Mouse (Mus musculus) embryo, embryonic 10 days (tissue): ENCODE results near the gene Phf21b.

ENCODE experiments used
- DNase-seq: peaks from one replicate; pipeline ENCODE4 v3.0.0-alpha.2; 2015; ENCODE audit warnings: low spot score

Phf21b gene

GRCm38 (mm10) chr15:84846216-84846615 is 9.6 kb downstream of the Phf21b start:
- DNase-seq = no peak

GRCm38 (mm10) chr15:84844831-84845230 is 11.0 kb downstream of the Phf21b start:
- DNase-seq = no peak

DNA sequence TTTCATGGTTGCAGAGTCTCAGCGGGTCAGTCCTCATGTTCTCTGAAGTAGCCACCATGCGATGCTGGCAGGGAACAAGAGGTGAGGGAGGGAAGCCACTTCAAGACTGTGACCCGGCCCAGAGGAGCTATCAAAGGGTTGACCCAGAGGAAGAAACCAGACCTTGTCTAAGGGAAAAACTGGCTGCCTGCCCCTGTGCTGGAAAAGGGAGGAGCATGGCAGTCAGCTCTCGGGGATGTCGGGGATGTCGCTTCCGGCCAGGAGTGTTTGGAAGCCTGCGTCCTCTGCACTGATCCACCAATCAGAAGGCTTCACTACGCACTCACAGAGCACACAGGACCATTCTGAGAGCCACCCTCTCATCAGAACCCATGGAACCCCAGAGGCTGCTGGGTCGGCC is 12.8 kb downstream of the Phf21b start:
- DNase-seq = no peak

DNA sequence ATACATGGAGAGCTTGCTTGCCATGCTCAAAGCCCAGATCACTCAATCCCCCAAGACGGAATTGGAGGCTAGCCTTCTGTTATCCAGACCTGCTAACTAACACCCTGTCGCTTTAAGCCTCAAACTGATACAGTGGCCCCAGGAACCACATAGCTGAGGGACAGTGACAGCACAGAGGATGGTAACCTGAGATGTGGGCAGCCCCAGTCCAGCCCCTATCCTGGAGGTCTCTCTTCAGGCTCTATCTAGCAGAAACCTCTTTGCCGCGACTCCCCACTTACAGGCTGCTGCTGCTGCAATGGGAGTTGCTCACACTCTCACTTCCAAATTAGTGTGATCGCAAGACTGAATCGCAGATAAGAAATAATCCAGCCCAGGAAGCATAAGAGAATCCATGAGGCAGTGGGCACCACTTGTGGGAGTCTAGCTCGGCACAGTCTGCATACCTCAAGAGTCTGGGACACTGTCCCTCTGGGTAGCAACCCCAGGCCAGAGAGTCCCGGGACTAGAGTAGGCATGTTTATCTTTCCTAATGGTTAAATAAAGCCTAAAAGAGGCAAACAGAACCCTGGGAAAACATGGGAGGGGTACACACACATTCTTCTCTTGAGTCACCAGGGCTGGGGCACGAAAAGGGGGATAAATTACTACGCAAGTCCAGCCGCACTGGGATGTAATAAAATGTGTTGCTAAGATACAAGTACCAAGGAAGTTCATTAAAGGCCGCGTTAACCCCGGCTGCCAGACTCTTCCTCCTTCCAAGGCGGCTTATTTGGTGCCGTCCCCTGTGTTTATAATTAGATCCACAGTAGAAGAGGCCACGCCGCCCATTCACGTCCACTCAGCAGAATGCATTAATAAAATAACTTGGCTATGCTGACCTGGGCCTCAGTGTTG is 13.7 kb downstream of the Phf21b start:
- peak; percentile 60 for DNase-seq

GRCm38 (mm10) chr15:84840560-84840959 is 15.3 kb downstream of the Phf21b start:
- no peak for DNase-seq

DNA sequence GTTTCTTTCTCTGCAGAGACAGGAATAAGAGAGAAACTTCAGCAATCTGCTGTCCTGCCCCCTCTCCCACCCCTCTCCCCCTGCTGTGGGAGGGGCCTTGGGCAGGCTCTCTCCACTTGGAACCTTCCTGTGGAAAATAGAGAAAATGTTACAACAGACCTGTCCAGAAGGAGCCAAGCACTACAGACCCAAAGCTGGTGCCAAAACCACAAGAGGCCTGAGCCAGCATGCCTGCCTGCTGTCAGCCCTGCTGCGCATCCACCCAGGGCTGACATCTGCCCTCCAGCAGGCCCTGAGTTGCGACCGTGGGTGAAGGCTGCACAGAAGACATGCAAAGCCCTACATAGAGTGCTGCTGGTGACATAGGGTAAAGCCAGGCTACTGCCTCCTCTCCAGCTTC is 16.3 kb downstream of the Phf21b start:
- DNase-seq = no peak

- no peak for DNase-seq
These were observed 18.0 kb downstream of the Phf21b start for GRCm38 (mm10) chr15:84837896-84838295.

- DNase-seq = peak; percentile 97
These were observed 26.4 kb downstream of the Phf21b start for GRCm38 (mm10) chr15:84829416-84829815.

GRCm38 (mm10) chr15:84828603-84829002 is 27.2 kb downstream of the Phf21b start:
- no peak for DNase-seq

- DNase-seq = no peak
These were observed 32.8 kb downstream of the Phf21b start for GRCm38 (mm10) chr15:84823086-84823485.

- no peak for DNase-seq
These were observed 35.0 kb downstream of the Phf21b start for GRCm38 (mm10) chr15:84820811-84821210.

DNA sequence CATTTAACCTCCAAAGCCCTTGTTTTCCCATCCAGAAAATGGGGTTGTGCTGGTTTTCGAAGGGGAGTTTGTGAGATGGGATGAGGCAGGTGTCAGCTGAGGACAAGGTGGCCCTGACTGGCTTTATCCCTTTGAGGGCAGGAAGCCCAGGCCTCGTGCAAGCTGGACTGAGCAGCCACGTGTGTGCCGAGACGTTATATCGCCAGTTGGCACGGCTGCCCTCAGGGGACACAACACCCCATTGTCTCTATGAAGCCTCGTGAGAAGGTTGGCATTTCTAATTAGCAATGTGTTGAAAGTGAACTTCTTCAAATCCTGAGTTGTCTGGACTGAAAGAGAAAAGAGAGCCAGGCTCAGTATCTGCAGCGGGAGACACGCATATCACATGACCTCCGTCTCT is 37.6 kb downstream of the Phf21b start:
- DNase-seq = no peak

- no peak for DNase-seq
These were observed 38.3 kb downstream of the Phf21b start for GRCm38 (mm10) chr15:84817589-84817988.

DNA sequence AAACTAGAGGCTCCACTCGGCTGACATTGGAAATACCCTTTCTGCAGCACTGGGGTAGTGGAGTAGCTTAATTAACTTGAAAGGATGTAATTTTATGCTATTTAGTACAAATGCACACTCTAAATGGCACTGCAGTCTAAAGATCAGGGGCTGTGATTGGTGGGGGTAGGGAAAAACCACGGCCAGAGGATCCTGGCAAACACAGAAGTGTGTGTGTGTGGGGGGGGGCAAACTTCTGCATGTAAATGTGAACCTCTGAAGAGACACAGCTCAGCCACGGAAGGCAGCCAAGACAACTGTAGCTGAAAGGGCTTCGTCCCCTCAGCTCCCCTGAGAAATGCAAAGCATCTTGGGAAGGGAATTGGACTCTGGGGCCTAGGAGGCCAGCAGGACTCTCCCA is 40.7 kb downstream of the Phf21b start:
- DNase-seq = no peak

GRCm38 (mm10) chr15:84812831-84813357 is 43.0 kb downstream of the Phf21b start:
- DNase-seq = no peak

- no peak for DNase-seq
These were observed 44.7 kb downstream of the Phf21b start for GRCm38 (mm10) chr15:84811126-84811525.

GRCm38 (mm10) chr15:84809275-84809952 is 46.4 kb downstream of the Phf21b start:
- peak; percentile 26 for DNase-seq

DNA sequence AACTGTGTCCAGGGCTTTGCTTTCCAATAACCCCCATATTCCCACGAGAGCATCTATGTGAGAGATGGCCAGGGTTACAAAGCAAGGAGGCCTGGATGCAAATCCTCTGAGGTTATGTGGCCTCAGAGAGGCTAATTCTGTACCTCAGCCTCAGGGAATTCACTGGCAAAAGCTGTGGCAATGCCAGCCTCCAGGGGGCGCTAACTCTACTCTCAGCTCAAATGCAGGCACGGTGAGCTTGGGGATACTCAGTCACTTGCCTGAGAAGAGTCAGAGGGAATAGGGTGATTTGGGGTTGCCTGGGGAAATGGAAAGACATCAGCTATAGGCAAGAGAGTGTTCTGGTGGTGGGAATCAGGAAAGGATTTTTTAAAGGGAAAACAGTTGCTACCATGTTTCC is 52.2 kb downstream of the Phf21b start:
- peak; percentile 61 for DNase-seq

DNA sequence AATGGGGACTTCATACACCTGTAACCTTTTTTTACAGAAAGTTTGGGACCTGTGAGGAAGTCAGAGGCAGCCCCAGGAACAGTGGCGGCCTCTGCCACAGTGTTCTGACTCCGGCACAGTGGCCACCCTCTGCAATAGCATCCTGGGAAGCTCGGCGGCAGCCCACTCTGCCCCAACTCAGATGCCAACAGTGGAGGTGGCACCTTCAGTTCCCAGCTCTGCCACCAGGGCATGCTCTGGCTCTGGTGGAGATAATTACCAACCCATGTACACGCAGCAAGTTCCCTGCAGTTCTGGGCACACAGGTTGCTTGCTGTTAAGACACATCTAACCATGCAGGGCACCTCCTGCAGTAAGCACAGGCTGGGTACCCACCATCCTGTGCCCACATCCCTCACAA is 55.7 kb downstream of the Phf21b start:
- DNase-seq = no peak

DNA sequence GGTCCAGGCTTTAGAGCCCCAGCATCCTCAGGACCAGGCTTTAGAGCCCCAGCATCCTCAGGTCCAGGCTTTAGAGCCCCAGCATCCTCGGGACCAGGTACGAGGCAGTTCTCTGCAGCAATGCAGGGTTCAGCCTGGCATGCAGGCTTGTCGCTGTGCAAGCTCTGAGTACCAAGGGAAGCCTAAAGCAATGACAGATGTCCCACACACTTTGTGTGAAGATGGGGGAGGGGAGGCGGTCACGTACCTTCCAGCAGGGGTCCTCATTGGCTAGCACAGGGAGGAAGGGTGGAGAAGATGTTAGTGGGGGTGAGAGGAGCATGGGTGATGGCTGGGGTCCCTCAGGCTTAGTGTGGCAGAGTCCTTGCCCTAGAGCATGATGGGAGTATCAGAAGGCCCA is 62.2 kb downstream of the Phf21b start:
- DNase-seq = no peak

DNA sequence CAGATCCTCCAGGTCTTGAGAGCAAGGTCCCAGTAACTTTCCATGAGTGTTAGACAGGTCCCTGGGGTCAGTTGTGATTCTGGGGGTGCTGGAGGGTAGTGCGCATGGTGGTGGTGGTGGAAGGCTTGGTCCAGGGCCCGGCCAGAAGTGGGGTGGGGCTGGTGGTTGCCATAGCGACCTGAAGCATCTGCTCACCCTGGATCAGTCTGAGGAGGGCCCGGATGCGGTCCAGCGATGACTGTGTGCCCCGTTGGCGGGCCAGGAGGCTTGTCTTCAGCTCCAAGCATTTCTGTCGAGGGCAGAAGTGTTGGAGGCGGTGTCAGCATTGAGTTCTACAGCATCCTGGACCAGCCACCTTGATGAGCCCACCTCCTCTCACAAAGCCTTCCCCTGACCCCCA is 68.7 kb downstream of the Phf21b start:
- DNase-seq = no peak

DNA sequence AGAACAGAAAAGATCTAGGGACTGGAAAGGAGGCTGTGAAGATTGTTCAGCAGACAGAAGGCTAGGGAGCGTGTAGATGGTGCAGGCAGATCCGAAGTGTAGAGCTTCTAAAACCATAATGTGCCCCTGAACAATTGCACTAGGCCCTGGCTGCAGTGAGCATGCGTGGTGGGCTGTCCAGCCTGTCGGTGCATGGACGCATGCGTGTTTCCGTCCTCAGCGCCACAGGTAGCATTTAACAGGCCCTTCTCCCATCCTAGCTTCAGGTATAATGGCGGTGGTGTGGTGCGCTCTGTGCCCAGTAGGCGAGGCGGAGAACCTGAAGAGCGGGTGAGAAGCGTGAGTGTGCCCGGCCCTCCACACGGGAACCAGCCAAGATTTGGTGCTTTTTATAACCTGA is 71.0 kb downstream of the Phf21b start:
- DNase-seq = no peak

GRCm38 (mm10) chr15:84778587-84778986 is 77.3 kb downstream of the Phf21b start:
- no peak for DNase-seq
